Mouse (Mus musculus) 416B (cell line): ENCODE data around the gene Casp2.

Source experiments
- DNase-seq: peaks from one replicate; pipeline ENCODE4 v3.0.0; 2011; ENCODE audit warnings: low read depth

Gene Casp2

GRCm38 (mm10) chr6:42264626-42265312 lies at the start of gene Casp2:
Gene Casp2 (plus strand): TSS chr6:42264985.
- DNase-seq: peak; percentile 99

- peak; percentile 13 for DNase-seq
These were observed 49.8 kb upstream of the Casp2 start, which contains the start of gene Tas2r144 for GRCm38 (mm10) chr6:42215028-42215427. Gene Tas2r144 (plus strand): TSS chr6:42215328.

DNA sequence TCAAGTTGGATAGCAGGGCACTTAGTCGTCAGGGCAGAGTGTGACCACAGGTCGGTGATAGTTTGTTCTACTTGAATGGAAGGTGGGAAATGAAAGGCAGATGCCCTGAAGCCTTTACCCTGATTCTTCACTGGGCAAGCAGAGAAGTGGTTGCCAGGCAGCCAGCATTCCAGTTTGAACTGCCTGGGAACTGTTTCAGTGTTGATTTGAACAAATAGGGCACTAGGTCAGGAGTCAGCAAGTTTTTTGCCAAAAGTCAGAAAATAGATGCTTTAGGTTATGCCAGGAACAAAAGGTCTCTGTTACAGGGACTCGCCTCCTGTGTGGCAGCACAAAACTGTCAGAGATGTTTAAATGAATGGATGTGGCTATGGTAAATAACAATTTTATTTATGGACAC lies 42.5 kb upstream of the Casp2 start:
- DNase-seq: no peak

DNA sequence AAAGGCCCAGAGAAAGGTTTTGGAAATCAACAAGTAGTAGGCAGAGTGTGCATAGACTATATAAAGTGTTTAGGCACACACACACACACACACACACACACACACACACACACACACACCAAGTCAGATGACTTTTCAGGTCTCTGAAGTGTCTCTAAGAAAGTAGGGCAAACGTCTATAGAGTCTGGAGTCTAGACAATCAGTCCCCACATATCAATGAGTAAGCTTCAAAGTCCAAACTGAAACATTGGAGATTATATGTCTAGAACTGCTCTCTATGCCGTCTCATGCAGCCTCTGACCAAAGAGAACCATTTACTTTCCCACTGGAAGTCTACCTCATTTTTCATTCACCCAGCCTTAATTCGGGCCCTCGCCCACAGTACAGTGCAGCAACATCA lies 39.7 kb upstream of the Casp2 start:
- DNase-seq: no peak

- peak; percentile 74 for DNase-seq
These were observed 37.3 kb upstream of the Casp2 start for GRCm38 (mm10) chr6:42227240-42228101.

DNA sequence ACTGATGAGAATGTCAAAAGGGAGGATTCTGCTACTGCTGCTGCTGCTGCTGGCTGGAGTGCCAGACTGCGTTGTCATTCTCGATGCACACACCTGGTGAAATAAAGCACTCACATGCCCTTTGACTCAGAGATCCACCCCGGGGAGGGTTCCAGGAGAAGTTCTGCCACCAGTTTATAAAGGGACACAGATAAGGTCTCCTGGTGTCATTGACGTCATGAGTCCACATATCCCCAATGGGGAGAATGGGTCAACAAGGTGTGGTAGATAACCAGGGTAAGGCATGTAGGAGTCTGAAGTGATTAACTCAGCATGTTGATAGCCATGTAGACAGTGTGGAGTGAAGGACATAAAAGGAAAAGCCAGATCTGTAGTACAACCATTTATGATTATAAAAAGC lies 35.2 kb upstream of the Casp2 start:
- no peak for DNase-seq

DNA sequence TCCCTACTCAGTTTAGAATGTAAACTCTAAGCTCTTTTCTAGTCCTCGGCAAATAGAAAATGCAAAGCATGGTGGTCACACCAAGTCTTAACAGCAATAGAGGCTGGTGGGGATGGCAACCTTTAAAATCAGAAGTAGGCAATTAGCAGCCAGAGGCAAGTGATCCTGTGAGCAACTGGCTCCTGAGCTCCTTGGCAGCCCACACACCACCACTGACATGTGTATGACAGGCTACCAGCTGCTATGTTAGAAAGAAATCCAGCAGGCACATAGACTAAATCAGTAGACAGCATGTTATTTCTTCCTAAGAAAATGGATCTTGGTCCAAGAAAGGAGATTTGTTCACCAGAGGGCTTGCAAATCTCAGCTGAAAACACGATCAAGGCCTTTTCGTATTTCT lies 33.6 kb upstream of the Casp2 start:
- no peak for DNase-seq

DNA sequence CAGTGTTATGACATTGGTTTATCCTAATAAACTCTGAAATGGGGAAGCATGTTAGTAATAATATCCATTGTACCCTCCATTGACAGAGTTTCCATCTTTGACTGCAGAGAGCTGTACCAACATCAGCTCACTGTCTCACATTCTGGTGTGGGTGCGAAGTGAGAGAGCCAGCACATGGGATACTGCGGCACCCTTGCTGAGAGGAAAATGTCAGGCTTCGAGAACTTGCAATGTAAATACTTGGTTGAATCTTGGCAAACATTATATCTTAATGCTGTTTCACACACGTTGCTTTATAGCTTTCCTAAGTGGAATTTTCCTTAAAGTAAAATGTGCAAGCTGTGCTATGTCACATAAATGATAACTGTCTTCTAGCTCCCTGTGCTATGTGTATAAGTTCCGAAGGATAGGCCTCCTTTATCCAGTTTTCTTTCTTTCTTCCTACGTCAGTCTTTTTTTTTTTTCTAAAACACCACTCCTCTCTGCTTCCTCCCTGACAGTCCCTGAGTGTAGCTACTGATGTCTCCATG lies 27.4 kb upstream of the Casp2 start:
- DNase-seq: no peak

DNA sequence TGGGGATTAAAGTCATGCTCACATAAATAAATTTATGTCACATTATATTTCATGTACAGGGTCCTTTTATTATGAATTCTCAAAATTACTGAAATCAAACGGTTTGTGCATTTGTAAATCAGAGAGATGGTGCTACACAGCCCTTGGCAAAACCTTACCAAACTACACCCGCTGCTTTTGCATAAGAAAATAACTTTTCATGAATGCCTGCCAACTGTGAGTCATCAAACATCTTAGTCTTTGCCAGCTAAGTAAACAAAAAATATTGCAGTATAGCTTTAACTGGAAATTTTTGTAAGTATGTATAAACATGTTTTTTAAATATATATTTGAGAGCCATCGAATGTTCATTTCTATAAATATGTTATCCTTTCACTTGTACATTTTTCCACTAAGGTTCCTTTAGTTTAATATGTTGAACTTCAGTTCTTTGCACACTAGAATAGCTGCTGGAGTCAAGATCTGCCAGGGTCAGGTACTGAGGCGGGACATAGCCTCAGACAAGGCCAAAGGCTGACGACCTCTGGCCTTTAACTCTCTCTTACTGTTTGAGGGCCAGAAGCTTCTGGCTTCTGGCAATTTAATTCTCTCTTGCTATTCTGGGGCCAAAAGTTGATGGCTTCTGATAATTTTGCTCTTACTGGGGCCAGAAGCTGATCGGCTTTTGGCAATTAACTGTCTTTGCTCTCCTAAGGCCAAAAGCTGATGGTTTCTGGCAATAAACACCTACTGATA lies 23.3 kb upstream of the Casp2 start:
- no peak for DNase-seq

GRCm38 (mm10) chr6:42245711-42246353 lies 19.0 kb upstream of the Casp2 start, which contains the start of gene Gstk1:
Gene Gstk1 (plus strand): TSS chr6:42245935.
- no peak for DNase-seq

DNA sequence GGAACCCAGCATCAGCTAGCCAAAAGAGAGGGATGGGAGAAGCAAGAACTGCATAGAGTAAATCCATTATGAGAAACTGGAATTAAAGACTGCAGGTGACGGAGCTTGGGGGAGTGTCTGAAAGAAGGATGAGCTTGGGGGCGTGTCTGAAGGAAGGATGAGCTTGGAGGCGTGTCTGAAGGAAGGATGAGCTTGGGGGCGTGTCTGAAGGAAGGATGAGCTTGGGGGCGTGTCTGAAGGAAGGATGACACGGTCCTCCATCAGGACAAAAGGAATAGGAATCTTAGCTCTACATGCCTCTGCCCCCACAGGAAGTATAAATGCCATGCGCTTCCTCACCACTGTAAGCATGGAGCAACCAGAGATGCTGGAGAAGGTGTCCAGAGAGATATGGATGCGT lies 17.6 kb upstream of the Casp2 start:
- DNase-seq: no peak

DNA sequence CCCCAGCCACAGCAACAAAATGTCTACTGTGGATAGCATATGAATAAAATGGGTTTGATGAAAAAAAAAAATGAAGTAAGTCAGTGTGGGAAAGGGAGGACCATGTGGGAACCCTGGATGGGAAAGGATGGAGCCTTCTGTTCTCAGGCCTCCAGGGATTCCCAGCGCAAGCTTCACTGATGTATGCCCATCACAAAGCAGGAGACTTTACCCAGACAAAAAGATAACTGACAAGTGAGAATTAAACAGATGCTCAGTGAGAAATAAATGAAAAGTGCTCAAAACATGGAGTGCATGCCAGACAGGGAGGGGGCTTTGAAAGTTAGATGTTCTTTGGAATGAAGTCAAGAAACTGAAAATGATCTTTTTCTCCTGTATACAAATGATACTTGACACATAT lies 16.8 kb upstream of the Casp2 start:
- no peak for DNase-seq

DNA sequence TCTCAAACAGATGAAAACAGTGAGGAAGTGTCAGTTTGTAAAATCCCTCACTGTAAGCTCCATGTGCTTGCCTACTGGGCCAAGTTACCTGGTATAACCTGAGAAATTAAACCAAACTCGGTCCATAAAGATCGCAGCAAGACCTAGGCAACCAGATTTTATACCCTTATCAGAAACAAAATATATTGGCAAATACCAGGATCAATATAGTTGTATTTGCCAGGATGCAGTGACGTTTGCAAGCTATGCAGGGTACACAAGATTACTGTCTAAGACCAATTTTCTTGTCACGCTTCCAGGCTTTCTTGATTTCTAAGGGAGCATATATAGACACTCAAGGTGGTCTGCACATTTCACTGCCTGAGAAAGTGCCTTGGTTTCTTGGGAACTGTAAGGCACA lies 13.0 kb upstream of the Casp2 start:
- no peak for DNase-seq

DNA sequence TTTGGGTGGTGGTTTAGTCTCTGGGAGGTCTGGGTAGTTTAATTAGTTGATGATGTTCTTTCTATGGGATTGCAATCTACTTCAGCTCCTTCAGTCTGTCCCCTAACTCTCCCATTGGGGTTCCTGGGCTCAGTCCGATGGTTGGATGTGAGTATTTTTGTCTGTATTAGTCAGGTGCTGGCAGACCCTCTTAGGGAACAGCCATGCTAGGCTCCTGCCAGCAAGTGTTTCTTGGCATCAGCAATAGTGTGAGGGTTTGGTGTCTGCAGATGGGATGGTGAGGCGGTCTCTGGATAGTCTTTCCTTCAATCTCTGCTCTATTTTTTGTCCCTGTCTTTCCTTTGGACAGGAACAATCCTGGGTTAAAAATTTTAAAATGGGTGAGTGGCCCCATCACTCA lies 11.7 kb upstream of the Casp2 start:
- DNase-seq: no peak

- DNase-seq: peak; percentile 41
These were observed 7.4 kb upstream of the Casp2 start for GRCm38 (mm10) chr6:42257303-42257863.

- DNase-seq: peak; percentile 40
These were observed 4.4 kb upstream of the Casp2 start for GRCm38 (mm10) chr6:42260430-42260829.

GRCm38 (mm10) chr6:42261524-42262170 lies 3.1 kb upstream of the Casp2 start, which contains the start of gene Tmem139:
Gene Tmem139 (plus strand): TSS chr6:42261970.
- no peak for DNase-seq

DNA sequence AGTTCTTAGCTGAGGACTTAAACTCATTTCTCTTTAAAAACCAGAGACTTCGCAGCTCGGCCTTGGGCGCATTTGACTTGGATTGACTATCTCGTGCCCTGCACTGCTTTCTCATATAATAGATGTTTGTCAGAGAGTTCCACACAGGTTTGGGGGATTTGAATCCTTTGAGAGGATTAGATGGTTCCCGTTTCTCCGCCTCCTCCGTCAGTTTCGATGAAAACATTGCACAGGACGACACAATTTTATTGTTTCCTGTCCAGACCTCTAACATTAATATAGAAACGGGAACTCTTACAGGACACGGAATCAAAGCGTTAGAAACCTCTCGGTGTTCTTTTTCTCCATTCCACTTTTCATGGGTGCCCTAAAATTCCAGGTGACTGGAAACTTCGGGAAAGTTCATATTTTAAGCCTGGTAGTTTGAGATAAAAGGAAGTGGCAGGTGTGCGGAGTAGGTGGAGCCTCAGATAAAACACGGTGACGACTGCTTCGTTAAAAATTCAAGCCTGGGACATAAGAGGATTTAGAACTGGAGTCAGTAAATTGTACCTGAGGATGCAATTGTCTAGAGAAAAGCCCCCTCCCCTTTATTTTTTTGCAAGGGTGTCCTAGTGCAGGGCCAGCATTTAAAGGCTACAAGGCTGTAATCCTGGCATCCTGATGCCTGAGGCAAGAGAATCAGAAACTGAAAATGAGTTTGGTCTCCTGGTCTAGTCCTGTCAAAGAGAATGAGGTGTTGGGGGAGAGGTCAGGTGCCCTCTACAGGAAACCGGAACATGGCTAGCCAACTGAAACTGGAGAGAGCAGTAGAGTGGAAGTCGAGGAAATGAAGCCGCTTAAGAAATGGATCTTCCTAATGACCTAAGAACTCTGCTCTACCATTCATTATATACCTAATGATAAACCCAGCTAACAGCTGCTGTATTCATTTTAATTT lies 876 bp downstream of the Casp2 start:
- DNase-seq: peak; percentile 61

DNA sequence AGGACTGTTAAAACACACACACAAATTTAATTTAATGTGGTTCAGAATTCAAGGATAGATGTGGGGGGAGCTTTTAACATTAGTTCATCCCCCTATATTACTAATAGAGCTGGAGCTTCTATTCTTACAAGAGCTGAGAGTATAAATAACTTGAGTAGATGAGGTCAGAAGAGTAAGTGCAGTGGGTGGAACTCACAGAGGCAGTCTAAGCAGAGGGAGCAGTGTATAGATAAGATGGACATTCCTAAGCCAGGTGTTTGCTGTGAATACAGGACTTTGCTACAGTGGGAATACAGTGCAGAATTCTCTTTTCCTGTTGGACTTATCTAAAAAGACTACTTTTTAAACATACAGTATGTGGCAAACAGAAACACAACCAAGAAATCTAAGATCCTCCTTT lies 6.0 kb downstream of the Casp2 start:
- no peak for DNase-seq

DNA sequence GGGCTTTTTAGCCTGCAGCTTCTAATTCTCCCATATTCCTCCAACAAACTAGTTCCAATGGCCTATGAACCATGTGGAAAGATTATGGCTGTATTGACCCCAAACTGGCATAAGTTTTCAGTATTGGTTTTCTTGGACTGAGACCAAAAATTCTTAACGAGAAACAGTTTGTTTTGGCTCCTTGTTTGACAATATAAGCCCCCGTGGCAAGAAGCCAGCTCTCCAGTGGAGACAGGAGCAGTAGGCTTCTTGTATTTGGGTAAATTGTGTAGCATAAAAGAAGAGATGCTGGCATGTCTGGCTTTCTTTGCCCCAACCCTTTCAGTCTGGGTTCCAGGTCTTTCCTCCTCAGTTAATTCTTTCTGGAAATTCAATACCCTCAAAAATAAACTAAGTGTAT lies 11.4 kb downstream of the Casp2 start:
- no peak for DNase-seq
